Mouse (Mus musculus) lung, embryonic 14.5 days (tissue): Measurements from ENCODE around the gene Fbxw5. TPM values are rescaled to one million over a fixed set of nuclear protein-coding genes. Genes with fewer than 3 reads are reported as not detected.
A peak's percentile ranks its signal among the peaks of the same experiment; 100 is the strongest.

Experiments used
- ATAC-seq: fragments of 200-750 bp; cut with Nextera tagmentation; 2 replicates; pipeline ENCODE4 v1.8.0; 2017; ENCODE audit warnings: mild to moderate bottlenecking, moderate TSS enrichment, moderate library complexity; ENCODE audit not compliant: insufficient read depth
- DNase-seq: peaks from one replicate; pipeline ENCODE4 v3.0.0-alpha.2; 2015
- H3K27ac ChIP-seq: fragments of 300-500 bp; sonication (generic); 2 replicates; pipeline ENCODE4 v1.5.1; 2014; ENCODE audit warnings: low read depth, mild to moderate bottlenecking, moderate library complexity
- H3K27me3 ChIP-seq: fragments of 300-500 bp; sonication (generic); 2 replicates; pipeline ENCODE4 v1.6.1; 2014; ENCODE audit warnings: low read length, control low read depth; ENCODE audit not compliant: insufficient read depth
- H3K36me3 ChIP-seq: fragments of 300-500 bp; sonication (generic); 2 replicates; pipeline ENCODE4 v1.6.1; 2014; ENCODE audit warnings: control low read depth; ENCODE audit not compliant: insufficient read depth
- H3K4me1 ChIP-seq: fragments of 300-500 bp; sonication (generic); 2 replicates; pipeline ENCODE4 v1.6.1; 2014; ENCODE audit warnings: antibody characterized with exemption, control low read depth; ENCODE audit not compliant: insufficient read depth
- H3K4me2 ChIP-seq: fragments of 300-500 bp; sonication (generic); 2 replicates; pipeline ENCODE4 v1.6.1; 2014; ENCODE audit warnings: mild to moderate bottlenecking
- H3K4me3 ChIP-seq: fragments of 300-500 bp; sonication (generic); 2 replicates; pipeline ENCODE4 v1.5.1; 2014; ENCODE audit warnings: low read depth, low read length
- H3K9ac ChIP-seq: fragments of 300-500 bp; sonication (generic); 2 replicates; pipeline ENCODE4 v1.6.1; 2014
- H3K9me3 ChIP-seq: fragments of 300-500 bp; sonication (generic); 2 replicates; pipeline ENCODE4 v1.6.1; 2016; ENCODE audit warnings: low read depth, low read length, control low read depth
- CTCF ChIP-seq: IDR thresholded peaks from 2 replicates; pipeline ENCODE4 v1.5.1; 2016; ENCODE audit warnings: antibody characterized with exemption, low read depth
- WGBS: fragments of 180-500 bp; shearing (Covaris S2); extraction: QIAGEN DNeasy Blood & Tissue Kit; methylation state at CpG from one replicate; pipeline ENCODE4 v1.1.7; 2014; 5-methylcytosine and 5-hydroxymethylcytosine counted together
- polyA plus RNA-seq: library from polyadenylated mRNA; unstranded; fragments of >200 nt; fragmentation: Nextera tagmentation; extraction: Ambion mirVana; gene quantifications from 2 replicates; pipeline ENCODE4 v1.2.1, GENCODE M21; 2014

Gene Fbxw5
- 75.8 and 77.7 TPM in 2 replicates for polyA plus RNA-seq

DNA sequence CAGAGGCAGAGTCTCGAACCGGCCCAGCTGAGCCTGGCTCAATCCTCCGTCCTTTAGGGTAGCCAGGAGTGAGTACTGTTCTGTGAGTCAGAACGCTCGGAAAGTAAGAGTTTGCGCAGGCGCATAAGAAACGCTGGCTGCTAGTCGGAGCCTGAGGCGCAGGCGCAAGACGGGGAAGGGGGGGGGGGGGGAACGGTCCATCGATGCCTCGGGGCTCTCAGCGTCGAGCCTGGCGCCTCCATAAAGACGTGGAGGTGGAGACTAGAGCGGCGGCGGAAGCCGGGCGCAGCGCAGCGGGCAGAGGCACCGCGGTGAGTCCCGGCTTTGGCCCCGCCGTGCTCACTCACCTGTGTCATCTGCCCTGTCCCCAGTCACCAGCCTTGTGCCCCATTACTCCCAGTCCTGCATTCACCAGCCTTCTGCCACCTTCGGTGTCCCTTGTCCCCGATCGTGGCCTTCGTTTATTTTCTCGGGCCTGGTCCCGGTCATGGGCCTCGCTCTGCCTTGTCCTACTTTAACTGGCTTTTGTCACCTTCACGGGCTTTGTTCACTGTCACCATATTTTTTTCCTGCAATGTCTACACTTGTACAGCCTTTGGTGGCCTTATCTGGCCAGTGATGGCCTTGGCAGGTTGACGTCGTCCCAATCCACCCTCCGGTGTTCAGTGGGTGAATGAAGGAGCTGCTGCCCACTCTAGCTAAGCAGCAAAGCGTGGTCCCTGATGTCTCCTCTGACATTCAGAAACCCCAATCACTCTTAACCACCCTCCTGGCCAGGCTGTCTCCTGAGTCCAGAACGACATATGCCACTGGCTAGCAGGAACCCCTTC, at the start of gene Fbxw5:
TSS of gene Fbxw5 (plus strand) at position 175 of the 830 bp plus-strand sequence.
- TF ChIP-seq CTCF: no peak

DNA sequence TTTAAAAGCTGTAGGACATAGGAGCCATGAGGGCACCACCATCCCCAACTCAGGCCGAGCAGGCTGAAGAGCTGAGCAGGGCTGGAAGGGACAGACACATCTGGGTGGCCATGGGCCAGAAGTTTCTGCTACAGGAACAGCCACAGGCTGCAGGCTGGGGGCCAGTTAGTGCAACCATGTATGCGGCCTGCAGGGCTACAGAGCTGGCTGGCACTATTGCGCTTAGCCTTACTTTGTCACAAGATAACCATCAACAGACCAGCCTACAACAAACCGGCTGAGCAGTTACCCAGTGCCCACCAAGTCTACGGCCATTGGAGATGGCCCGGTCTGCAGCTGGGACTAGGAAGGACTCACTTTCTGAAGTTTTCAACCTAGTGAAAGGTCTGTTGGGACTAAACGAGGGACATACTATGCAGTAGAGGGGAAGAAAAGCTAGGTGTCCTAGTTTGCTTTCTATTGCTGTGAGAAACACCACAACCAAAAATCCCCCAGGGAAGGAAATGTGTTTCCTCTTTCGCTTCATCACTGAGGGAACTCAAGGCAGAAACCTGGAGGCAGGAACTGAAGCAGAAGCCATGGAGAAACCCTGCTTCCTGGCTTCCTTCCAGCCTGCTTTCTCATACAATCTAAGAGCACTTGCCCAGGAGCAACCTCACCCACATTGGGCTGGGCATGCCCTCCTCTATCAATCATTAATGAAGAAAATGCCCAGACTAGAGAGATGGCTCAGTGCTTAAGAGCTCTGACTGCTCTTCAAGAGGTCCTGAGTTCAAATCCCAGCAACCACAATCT, 49.5 kb upstream of the Fbxw5 start:
- no peak overlapping the region for H3K4me2 ChIP-seq
- H3K36me3 ChIP-seq: no peaks in the 10 kb centered on the region
- H3K27ac ChIP-seq: no peak overlapping the region
- no peaks in the 10 kb centered on the region for H3K9me3 ChIP-seq
- no peak overlapping the region for H3K4me3 ChIP-seq
- TF ChIP-seq CTCF: no peak
- no peaks in the 10 kb centered on the region for H3K4me1 ChIP-seq
- H3K27me3 ChIP-seq: no peaks in the 10 kb centered on the region
- WGBS: 74% methylated on average over 8 of the region's 8 CpGs
- ATAC-seq (no peak), DNase-seq (no peak)
- H3K9ac ChIP-seq: no peak overlapping the region

More for the DNA sequence above, at the start of gene Fbxw5:
- Histone ChIP-seq H3K36me3 (peaks cover 26% of the 10 kb centered on the region), H3K4me3 (peak within 1 kb of the TSS; percentile 85), H3K27ac (peak within 1 kb of the TSS; percentile 58; the same call in 1 of the 2 replicates), H3K9me3 (no peaks in the 10 kb centered on the region), H3K27me3 (no peaks in the 10 kb centered on the region), H3K4me1 (peaks cover 8% of the 10 kb centered on the region), H3K4me2 (peak within 1 kb of the TSS; percentile 87), H3K9ac (peak within 1 kb of the TSS; percentile 96)
- ATAC-seq (peak; percentile 88), DNase-seq (peak; percentile 97)
- under 1% methylated on average over 40 of the region's 44 CpGs for WGBS

DNA sequence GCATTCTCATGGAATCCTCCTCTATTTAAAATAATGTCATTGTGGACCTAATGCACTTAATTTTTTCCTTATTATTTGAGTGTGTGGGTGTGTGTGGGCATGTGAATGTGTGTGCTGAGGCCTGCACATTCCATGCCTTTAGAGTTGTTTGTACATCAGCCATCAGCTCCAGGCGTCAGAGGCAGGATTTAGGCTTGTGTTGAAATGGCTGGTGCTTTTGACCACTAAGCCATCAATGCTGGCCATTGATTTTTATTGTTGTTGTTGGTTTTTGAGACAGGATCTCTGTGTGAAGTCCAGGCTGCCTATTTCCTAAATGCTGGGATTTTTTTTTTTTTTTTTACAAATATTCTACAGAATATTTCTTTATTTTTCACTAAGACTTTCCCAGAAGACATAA, 47.6 kb upstream of the Fbxw5 start:
- WGBS: 24% methylated on average over 1 of the region's 1 CpGs
- Histone ChIP-seq H3K9me3 (no peaks in the 10 kb centered on the region), H3K27me3 (no peaks in the 10 kb centered on the region), H3K27ac (no peak overlapping the region), H3K9ac (no peak overlapping the region), H3K36me3 (no peaks in the 10 kb centered on the region), H3K4me2 (no peak overlapping the region), H3K4me1 (no peaks in the 10 kb centered on the region), H3K4me3 (no peak overlapping the region)
- ATAC-seq: no peak
- DNase-seq: no peak
- TF ChIP-seq CTCF: no peak

DNA sequence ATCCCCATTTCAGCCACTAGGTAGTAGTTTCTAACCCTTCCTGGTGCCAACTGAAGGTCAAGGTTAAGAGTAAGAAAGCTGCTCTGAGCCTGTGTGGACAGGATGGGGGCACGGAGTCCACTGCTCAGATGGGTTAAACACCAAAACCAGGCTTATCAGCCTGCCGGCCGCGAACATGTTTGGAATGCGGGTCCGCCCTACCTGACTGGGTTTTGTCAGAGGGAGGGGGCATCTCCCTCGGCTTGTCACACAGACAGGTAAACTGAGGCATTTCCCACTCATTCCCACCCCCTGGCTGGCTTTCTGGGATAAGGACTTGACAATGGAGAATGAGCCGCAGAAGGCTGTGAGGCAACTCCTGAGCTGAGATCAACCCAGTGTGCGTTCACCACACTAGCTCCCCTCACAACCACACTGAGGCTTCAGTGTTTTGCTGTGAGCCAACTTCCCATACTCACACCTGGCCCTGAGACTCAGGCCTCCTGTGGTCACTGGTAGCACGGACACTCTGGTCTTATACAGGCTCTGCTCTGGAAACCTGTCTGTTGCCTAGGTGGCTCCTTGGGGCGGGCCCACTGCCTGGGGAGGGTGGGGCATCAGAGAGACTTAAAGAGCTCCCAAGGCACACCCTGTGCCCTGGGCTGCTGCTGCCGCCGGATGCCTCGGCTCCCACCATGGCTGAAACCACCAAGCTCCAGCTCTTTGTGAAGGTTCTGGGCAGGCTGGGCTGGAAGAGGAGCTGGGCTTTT, 44.2 kb upstream of the Fbxw5 start, which contains the start of gene Clic3:
TSS of gene Clic3 (plus strand) at position 634 of the 749 bp plus-strand sequence.
- Histone ChIP-seq H3K9me3 (no peaks in the 10 kb centered on the region), H3K4me3 (no peak within 1 kb of the TSS), H3K27ac (0 out of 2 replicates have a peak within 1 kb of the TSS, but pooled peaks have one; percentile 8), H3K4me2 (peak within 1 kb of the TSS; percentile 15; the same call in 1 of the 2 replicates), H3K4me1 (no peaks in the 10 kb centered on the region; the same call in 1 of the 2 replicates), H3K27me3 (no peaks in the 10 kb centered on the region), H3K9ac (no peak within 1 kb of the TSS), H3K36me3 (peaks cover 12% of the 10 kb centered on the region; the same call in 1 of the 2 replicates)
- TF ChIP-seq CTCF: 0 out of 2 replicates have a peak, but pooled peaks have one; percentile 1
- peak; percentile 36 for DNase-seq
- 41% methylated on average over 14 of the region's 14 CpGs for WGBS
- no peak for ATAC-seq

DNA sequence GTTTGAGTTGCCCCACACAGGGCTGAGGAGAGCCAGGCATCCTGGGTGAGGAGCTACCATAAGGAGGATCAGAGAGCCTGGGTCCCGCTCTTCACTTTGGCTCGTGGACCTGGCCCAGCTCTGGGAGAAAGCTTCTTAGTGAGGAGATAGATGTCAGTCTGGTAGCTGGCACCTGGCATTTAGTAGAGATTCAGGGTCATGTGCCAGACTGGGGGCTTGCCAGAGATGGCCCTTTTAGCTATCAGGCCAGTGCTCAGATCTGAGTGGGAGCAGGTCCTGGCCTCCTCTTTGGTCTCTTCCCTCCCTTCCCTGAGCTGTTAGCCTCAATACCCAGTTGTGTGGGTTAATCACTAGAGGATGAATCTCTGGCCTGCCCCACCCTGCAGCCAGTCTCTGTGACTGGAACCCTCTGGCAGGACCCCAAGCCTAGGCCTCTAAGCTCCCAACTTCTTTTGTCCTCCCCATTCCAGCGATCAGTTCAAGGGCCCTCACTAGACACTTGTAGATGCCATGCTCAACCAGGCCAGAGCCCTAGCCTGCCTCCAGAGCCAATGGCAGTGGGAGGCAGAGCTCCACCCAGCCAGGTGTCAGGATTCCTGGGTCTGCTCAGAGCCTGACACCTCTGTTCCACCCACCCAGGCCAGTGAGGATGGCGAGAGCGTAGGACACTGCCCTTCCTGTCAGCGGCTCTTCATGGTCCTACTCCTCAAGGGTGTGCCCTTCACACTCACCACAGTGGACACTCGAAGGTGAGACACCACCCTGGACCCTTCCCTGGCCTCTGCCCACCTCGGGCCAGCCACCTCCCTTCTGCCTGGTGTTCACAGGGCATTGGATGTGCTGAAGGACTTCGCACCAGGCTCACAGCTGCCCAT, 43.3 kb upstream of the Fbxw5 start:
- Histone ChIP-seq H3K9ac (no peak overlapping the region), H3K4me2 (peak overlapping the region; percentile 15; the same call in 1 of the 2 replicates), H3K36me3 (peaks cover 12% of the 10 kb centered on the region; the same call in 1 of the 2 replicates), H3K27me3 (no peaks in the 10 kb centered on the region), H3K4me1 (no peaks in the 10 kb centered on the region; the same call in 1 of the 2 replicates), H3K27ac (0 out of 2 replicates have a peak overlapping the region, but pooled peaks have one; percentile 8), H3K4me3 (no peak overlapping the region), H3K9me3 (no peaks in the 10 kb centered on the region)
- ATAC-seq (no peak), DNase-seq (peak; percentile 22)
- 74% methylated on average over 9 of the region's 9 CpGs for WGBS
- no peak for TF ChIP-seq CTCF
